Comparison of ENCODE assay signal across 11 mouse cellular contexts in genomic region chr5:129045641-129046580, GRCm38 (mm10). TPM values are rescaled to one million over a fixed set of nuclear protein-coding genes. Genes with fewer than 3 reads are reported as not detected.
DNase-seq lines count a peak whose midpoint lies in the region; ATAC-seq lines count a peak whose summit lies in the region.
"Had no signal": no experiment of that assay in that cellular context is flagged by ENCODE, and none has a peak within 500 bp of the region (broad histone marks: within the 10 kb centered on the region; RNA-seq: fewer than 3 reads in every experiment).

No protein-coding gene starts in this region.

- no peaks in the 10 kb centered on the region for H3K27me3 ChIP-seq in forebrain, embryonic 16.5 days (replicated peaks; ENCODE audit: control insufficient read depth, insufficient read depth, low read length)
- no peaks in the 10 kb centered on the region for H3K27me3 ChIP-seq in midbrain, embryonic 16.5 days (ENCODE audit: control insufficient read depth, insufficient read depth, low read depth, low read length)
- H3K27me3 ChIP-seq: liver, embryonic 13.5 days had no signal

- H3K4me3 ChIP-seq in forebrain, embryonic 16.5 days (replicated peaks; ENCODE audit: low read length) = no peak overlapping the region
- no peak overlapping the region for H3K4me3 ChIP-seq in midbrain, embryonic 16.5 days (ENCODE audit: low read depth, low read length)
- H3K4me3 ChIP-seq: left cerebral cortex, adult 2 months; liver, embryonic 13.5 days had no signal

- 10% methylated on average over 26 of the region's 26 CpGs for whole genome bisulfite sequencing in forebrain, embryonic 16.5 days
- WGBS in midbrain, embryonic 16.5 days = 13% methylated on average over 26 of the region's 26 CpGs

- no peaks in the 10 kb centered on the region for H3K9me3 ChIP-seq in forebrain, embryonic 16.5 days (ENCODE audit: control insufficient read depth, low read length)
- no peaks in the 10 kb centered on the region for H3K9me3 ChIP-seq in midbrain, embryonic 16.5 days (replicated peaks; ENCODE audit: control insufficient read depth, low read length, poor library complexity, severe bottlenecking)
- H3K9me3 ChIP-seq: liver, embryonic 13.5 days had no signal

- H3K27ac ChIP-seq in forebrain, embryonic 16.5 days (ENCODE audit: low read length) = peak overlapping the region; percentile 64
- peak overlapping the region; percentile 62 for H3K27ac ChIP-seq in midbrain, embryonic 16.5 days (ENCODE audit: low read length)
- H3K27ac ChIP-seq: left cerebral cortex, adult 2 months; liver, embryonic 13.5 days had no signal

- no peak for ATAC-seq in forebrain, embryonic 16.5 days
- ATAC-seq in midbrain, embryonic 16.5 days = peak; percentile 27; the same call in 1 of the 2 replicates
- ATAC-seq in megakaryocyte-erythroid progenitor cell, adult 5-6 weeks (replicated peaks; ENCODE audit: low FRiP score, low TSS enrichment, poor library complexity, severe bottlenecking) = no peak

- H3K4me2 ChIP-seq in forebrain, embryonic 16.5 days (ENCODE audit: low read length) = peak overlapping the region; percentile 31; the same call in 1 of the 2 replicates
- peak overlapping the region; percentile 34 for H3K4me2 ChIP-seq in midbrain, embryonic 16.5 days (ENCODE audit: low read length)
- H3K4me2 ChIP-seq: liver, embryonic 13.5 days had no signal

- DNase-seq in right cerebral cortex, postnatal 10 days (ENCODE audit: low spot score in 2 of 2) = peak; percentile 76 to 77
- DNase-seq in right cerebral cortex, postnatal 36 days (ENCODE audit: low spot score in 2 of 2) = no peak
- no peak for DNase-seq in gastrocnemius, adult 8-10 months (ENCODE audit: low spot score in 2 of 2)
- DNase-seq in frontal cortex, postnatal 25 days (ENCODE audit: low spot score in 2 of 2) = no peak
- DNase-seq: kidney, adult 2 months; liver, embryonic 13.5 days had no signal

- H3K9ac ChIP-seq in forebrain, embryonic 16.5 days (replicated peaks; ENCODE audit: low read depth, low read length) = 0 out of 2 replicates have a peak overlapping the region, but pooled peaks have one; percentile 15
- no peak overlapping the region; the same call in 1 of the 2 replicates for H3K9ac ChIP-seq in midbrain, embryonic 16.5 days (ENCODE audit: low read depth, low read length)
- H3K9ac ChIP-seq: liver, embryonic 13.5 days had no signal

- peaks cover 28% of the 10 kb centered on the region for H3K4me1 ChIP-seq in forebrain, embryonic 16.5 days (replicated peaks; ENCODE audit: control insufficient read depth, insufficient read depth, low read length)
- H3K4me1 ChIP-seq in midbrain, embryonic 16.5 days (ENCODE audit: control insufficient read depth, insufficient read depth, low read length) = peaks cover 24% of the 10 kb centered on the region
- H3K4me1 ChIP-seq: liver, embryonic 13.5 days had no signal

- no peaks in the 10 kb centered on the region for H3K36me3 ChIP-seq in forebrain, embryonic 16.5 days (ENCODE audit: control insufficient read depth, insufficient read depth)
- no peaks in the 10 kb centered on the region for H3K36me3 ChIP-seq in midbrain, embryonic 16.5 days (ENCODE audit: control insufficient read depth, insufficient read depth, low read length)
- H3K36me3 ChIP-seq: liver, embryonic 13.5 days had no signal

RNA-seq across cellular contexts. Expression of gene Ran, which starts 26.0 kb away (rescaled TPM):
- polyA plus RNA-seq in forebrain, embryonic 16.5 days (2015; fragmentation: Nextera tagmentation; extraction: Ambion mirVana) = 436 and 440 TPM in 2 replicates
- polyA plus RNA-seq in midbrain, embryonic 16.5 days (2015; fragmentation: Nextera tagmentation; extraction: Ambion mirVana) = 329 and 357 TPM in 2 replicates
- total RNA-seq in megakaryocyte-erythroid progenitor cell, adult 5-6 weeks (2014; fragmentation: Nextera tagmentation) = 542 and 563 TPM in 2 replicates
- total RNA-seq in megakaryocyte-erythroid progenitor cell, adult 5-6 weeks (2017) = 903 and 978 TPM in 2 replicates
- 10 to 100 TPM; 78.9 to 95.9 (median 82.7) TPM for total RNA-seq in gastrocnemius, adult 8-10 months (2022)

RNA-seq across cellular contexts. Expression of gene Stx2, which starts 37.5 kb away (rescaled TPM):
- polyA plus RNA-seq in forebrain, embryonic 16.5 days (2015; fragmentation: Nextera tagmentation; extraction: Ambion mirVana) = 15.3 and 18.0 TPM in 2 replicates
- polyA plus RNA-seq in midbrain, embryonic 16.5 days (2015; fragmentation: Nextera tagmentation; extraction: Ambion mirVana) = 14.8 TPM in 2 replicates
- total RNA-seq in megakaryocyte-erythroid progenitor cell, adult 5-6 weeks (2014; fragmentation: Nextera tagmentation) = 126 and 134 TPM in 2 replicates
- 101 and 146 TPM in 2 replicates for total RNA-seq in megakaryocyte-erythroid progenitor cell, adult 5-6 weeks (2017)
- total RNA-seq in gastrocnemius, adult 8-10 months (2022) = 1 to 10 TPM; 3.0 to 6.3 (median 5.8) TPM

RNA-seq across cellular contexts. Expression of gene Adgrd1, which starts 50.6 kb away (rescaled TPM):
- polyA plus RNA-seq in forebrain, embryonic 16.5 days (2015; fragmentation: Nextera tagmentation; extraction: Ambion mirVana) = 0.22 and 0.37 TPM in 2 replicates
- polyA plus RNA-seq in midbrain, embryonic 16.5 days (2015; fragmentation: Nextera tagmentation; extraction: Ambion mirVana) = 0.11 and 0.21 TPM in 2 replicates
- 0.94 and 1.1 TPM in 2 replicates for total RNA-seq in megakaryocyte-erythroid progenitor cell, adult 5-6 weeks (2014; fragmentation: Nextera tagmentation)
- 0.14 TPM in 1 of 2 replicates, not detected in the other for total RNA-seq in megakaryocyte-erythroid progenitor cell, adult 5-6 weeks (2017)
- total RNA-seq in gastrocnemius, adult 8-10 months (2022) = 1 to 10 TPM; 1.7 to 3.8 (median 3.4) TPM
- total RNA-seq: megakaryocyte, adult 5-6 weeks had no signal

Comparison
In these comparisons a context has a peak if more than half of its experiments do, and no peak if none do; other contexts are left out.
1. DNase-seq: peak in right cerebral cortex, postnatal 10 days (2 of 2); none in right cerebral cortex, postnatal 36 days (0 of 2), gastrocnemius, adult 8-10 months (0 of 2) and frontal cortex, postnatal 25 days (0 of 2).
2. RNA of gene Ran, which starts 26.0 kb away (total RNA-seq): 542 to 978 TPM in megakaryocyte-erythroid progenitor cell, adult 5-6 weeks; 78.9 to 95.9 TPM in gastrocnemius, adult 8-10 months; every median in the first group is over 4 times any median in the second.
3. RNA of gene Stx2, which starts 37.5 kb away (total RNA-seq): 101 to 146 TPM in megakaryocyte-erythroid progenitor cell, adult 5-6 weeks; 3.0 to 6.3 TPM in gastrocnemius, adult 8-10 months; every median in the first group is over 10 times any median in the second.